Mouse (Mus musculus) myocyte (in vitro differentiated cells): ENCODE results near the gene Tmem248.

Experiments
- CEBPB ChIP-seq: IDR thresholded peaks from 2 replicates; pipeline ENCODE4 v1.6.1; 2011; ENCODE audit warnings: mild to moderate bottlenecking, moderate library complexity; ENCODE audit not compliant: poor library complexity, insufficient read depth, severe bottlenecking
- MAX ChIP-seq: IDR thresholded peaks from one replicate; pipeline ENCODE4 v1.6.1; 2011; ENCODE audit warnings: low read depth, mild to moderate bottlenecking, control low read depth
- MYOD1 ChIP-seq, 3 experiments: IDR thresholded peaks; one replicate each; pipeline ENCODE4 v1.6.1; 2011; ENCODE audit warnings: control low read depth in 2 of 3, low read depth in 2 of 3, mild to moderate bottlenecking in 2 of 3, moderate library complexity in 1 of 3; ENCODE audit not compliant: insufficient read length in 2 of 3, control insufficient read depth in 1 of 3
- MYOG ChIP-seq, 3 experiments: IDR thresholded peaks; one replicate each; pipeline ENCODE4 v1.6.1; 2011; ENCODE audit warnings: control low read depth in 2 of 3, low read depth in 2 of 3, mild to moderate bottlenecking in 2 of 3; ENCODE audit not compliant: insufficient read length in 2 of 3, control insufficient read depth in 1 of 3, insufficient read depth in 1 of 3
- POLR2A ChIP-seq: IDR thresholded peaks from one replicate; pipeline ENCODE4 v1.6.1; 2011; ENCODE audit warnings: low read depth, mild to moderate bottlenecking, control low read depth, moderate library complexity; ENCODE audit not compliant: insufficient read length
- POLR2AphosphoS2 ChIP-seq: IDR thresholded peaks from one replicate; pipeline ENCODE4 v1.6.1; 2011; ENCODE audit warnings: low read depth, control low read depth; ENCODE audit not compliant: insufficient read length
- REST ChIP-seq: IDR thresholded peaks from one replicate; pipeline ENCODE4 v1.6.1; 2011; ENCODE audit warnings: mild to moderate bottlenecking, control low read depth, moderate library complexity; ENCODE audit not compliant: insufficient read depth, insufficient read length
- TCF12 ChIP-seq: IDR thresholded peaks from one replicate; pipeline ENCODE4 v1.6.1; 2011; ENCODE audit warnings: mild to moderate bottlenecking, control low read depth; ENCODE audit not compliant: poor library complexity, insufficient read depth, severe bottlenecking
- TCF3 ChIP-seq: IDR thresholded peaks from one replicate; pipeline ENCODE4 v1.6.1; 2011; ENCODE audit warnings: low read depth, control low read depth; ENCODE audit not compliant: insufficient read length
- USF1 ChIP-seq: IDR thresholded peaks from one replicate; pipeline ENCODE4 v1.6.1; 2011; ENCODE audit warnings: low read depth, mild to moderate bottlenecking, control low read depth, moderate library complexity

- TF ChIP-seq POLR2A (no peak), TCF3 (no peak), REST (no peak), MAX (no peak), CEBPB (no peak), MYOD1 (IDR thresholded peaks at IDR 0.05; ENCODE audit: control insufficient read depth in 1 of 3, insufficient read length in 2 of 3, low read depth in 2 of 3) (no peak), MYOG (IDR thresholded peaks at IDR 0.05; ENCODE audit: control insufficient read depth in 1 of 3, insufficient read depth in 1 of 3, insufficient read length in 2 of 3, low read depth in 2 of 3) (no peak), TCF12 (no peak), USF1 (no peak), POLR2AphosphoS2 (no peak)
Observed at GRCm38 (mm10) chr5:130180362-130180761, 36.5 kb upstream of the Tmem248 start.
